Mouse (Mus musculus): ENCODE measurements around the gene Fyn.

- TF ChIP-seq EP300 (IDR thresholded peaks at IDR 0.05; ENCODE audit: low read depth) (no peak), CTCF (IDR thresholded peaks at IDR 0.05; ENCODE audit: low read depth) (no peak)
Observed at GRCm38 (mm10) chr10:39512631-39513314, 144.1 kb downstream of the Fyn start.
